Comparison of ENCODE assay signal across 15 mouse cellular contexts in the genomic region with DNA sequence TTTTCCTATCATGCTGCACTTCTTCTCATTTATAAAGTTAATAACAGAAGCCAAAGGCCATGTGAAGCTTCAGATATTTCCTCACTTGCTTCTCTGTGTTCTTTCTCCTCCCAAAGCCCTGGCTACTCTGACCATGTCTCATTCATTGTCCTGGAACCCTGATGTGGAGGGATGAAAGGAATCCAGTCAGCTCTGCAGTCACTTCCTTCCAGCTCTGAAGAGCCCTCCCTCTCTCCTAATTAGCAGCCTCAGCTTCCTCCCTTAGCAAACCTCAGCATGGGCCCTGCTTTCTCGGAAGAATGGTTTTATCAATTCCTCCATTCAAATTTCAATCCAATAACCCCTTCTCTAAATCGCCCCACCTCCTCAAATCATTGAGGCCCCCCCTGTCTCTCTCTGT. TPM values are rescaled to one million over a fixed set of nuclear protein-coding genes. Genes with fewer than 3 reads are reported as not detected.
DNase-seq lines count a peak whose midpoint lies in the region; ATAC-seq and TF ChIP-seq lines count a peak whose summit lies in the region.
"Had no signal": no experiment of that assay in that cellular context is flagged by ENCODE, and none has a peak within 500 bp of the region (broad histone marks: within the 10 kb centered on the region; RNA-seq: fewer than 3 reads in every experiment).

No protein-coding gene starts in this region.

- no peaks in the 10 kb centered on the region for H3K36me3 ChIP-seq in hindbrain, embryonic 10.5 days
- H3K36me3 ChIP-seq in hindbrain, embryonic 13.5 days: no peaks in the 10 kb centered on the region
- H3K36me3 ChIP-seq in limb, embryonic 12.5 days: no peaks in the 10 kb centered on the region

- peak overlapping the region; percentile 82 for H3K27ac ChIP-seq in hindbrain, embryonic 10.5 days
- H3K27ac ChIP-seq in hindbrain, embryonic 13.5 days: no peak overlapping the region
- peak overlapping the region; percentile 46; the same call in 1 of the 2 replicates for H3K27ac ChIP-seq in limb, embryonic 12.5 days
- H3K27ac ChIP-seq: macrophage had no signal

- TF ChIP-seq POLR2A in brain, embryonic 14.5 days (IDR thresholded peaks at IDR 0.05; ENCODE audit: borderline replicate concordance, extremely low read depth, insufficient read depth, insufficient read length, poor library complexity, severe bottlenecking): no peak

- no peak for TF ChIP-seq CTCF in brain, embryonic 14.5 days (IDR thresholded peaks at IDR 0.05; ENCODE audit: borderline replicate concordance, extremely low read depth, insufficient read depth, insufficient read length)

- H3K27me3 ChIP-seq in hindbrain, embryonic 10.5 days (ENCODE audit: insufficient read depth, poor library complexity, severe bottlenecking): no peaks in the 10 kb centered on the region
- H3K27me3 ChIP-seq in hindbrain, embryonic 13.5 days: no peaks in the 10 kb centered on the region
- H3K27me3 ChIP-seq in limb, embryonic 12.5 days: no peaks in the 10 kb centered on the region
- H3K27me3 ChIP-seq: CH12.LX, Patski had no signal

- H3K4me3 ChIP-seq in hindbrain, embryonic 10.5 days: no peak overlapping the region
- H3K4me3 ChIP-seq in hindbrain, embryonic 13.5 days: no peak overlapping the region
- no peak overlapping the region for H3K4me3 ChIP-seq in limb, embryonic 12.5 days (replicated peaks)

- no peak for DNase-seq in hindbrain, embryonic 10.5 days (ENCODE audit: low spot score)
- peak; percentile 73 for DNase-seq in Muller cell, postnatal 12 days (ENCODE audit: inconsistent ontology term)
- peak; percentile 70 for DNase-seq in brain, embryonic 14.5 days (ENCODE audit: low read depth)
- DNase-seq in left cerebral cortex, adult 9 months (ENCODE audit: low spot score in 2 of 2): no peak
- no peak for DNase-seq in right cerebral cortex, adult 18-20 months
- DNase-seq: cerebellum, adult 11 months; gastrocnemius, postnatal 14 days; kidney, postnatal 14 days; right cerebral cortex, postnatal 25 days had no signal

- no peak overlapping the region for H3K9ac ChIP-seq in hindbrain, embryonic 13.5 days
- no peak overlapping the region for H3K9ac ChIP-seq in limb, embryonic 12.5 days (replicated peaks)

- WGBS in hindbrain, embryonic 10.5 days: 18% methylated on average over 2 of the region's 2 CpGs
- WGBS in hindbrain, embryonic 13.5 days: 8% methylated on average over 2 of the region's 2 CpGs
- WGBS in limb, embryonic 12.5 days: 25% methylated on average over 2 of the region's 2 CpGs

- H3K9me3 ChIP-seq in hindbrain, embryonic 10.5 days: no peaks in the 10 kb centered on the region
- H3K9me3 ChIP-seq in hindbrain, embryonic 13.5 days: no peaks in the 10 kb centered on the region
- H3K9me3 ChIP-seq in limb, embryonic 12.5 days: no peaks in the 10 kb centered on the region

- no peak overlapping the region for H3K4me2 ChIP-seq in hindbrain, embryonic 13.5 days
- no peak overlapping the region for H3K4me2 ChIP-seq in limb, embryonic 12.5 days

- H3K4me1 ChIP-seq in hindbrain, embryonic 10.5 days (replicated peaks): peaks cover 42% of the 10 kb centered on the region
- H3K4me1 ChIP-seq in hindbrain, embryonic 13.5 days (replicated peaks): peaks cover 26% of the 10 kb centered on the region
- peaks cover 37% of the 10 kb centered on the region for H3K4me1 ChIP-seq in limb, embryonic 12.5 days (replicated peaks)

- no peak for ATAC-seq in hindbrain, embryonic 13.5 days (ENCODE audit: low FRiP score)
- no peak for ATAC-seq in limb, embryonic 12.5 days (ENCODE audit: insufficient number of reproducible peaks, insufficient read depth, low FRiP score, low TSS enrichment, low read depth)
- ATAC-seq: inflammation-experienced regulatory T-cells, adult 6 months; Patski had no signal

RNA-seq across cellular contexts. Expression of a gene that starts 56.1 kb away (rescaled TPM):
- polyA plus RNA-seq in hindbrain, embryonic 10.5 days (2016; fragmentation: Nextera tagmentation; extraction: Ambion mirVana): 46.9 and 54.5 TPM in 2 replicates
- polyA plus RNA-seq in hindbrain, embryonic 13.5 days (2015; fragmentation: Nextera tagmentation; extraction: Ambion mirVana): 30.8 and 31.0 TPM in 2 replicates
- 19.8 and 33.6 TPM in 2 replicates for polyA plus RNA-seq in brain, embryonic 14.5 days (2012; rRNA removed)
- 82.7 and 92.5 TPM in 2 replicates for polyA plus RNA-seq in limb, embryonic 12.5 days (2016; fragmentation: Nextera tagmentation; extraction: Ambion mirVana)
- polyA plus RNA-seq: inflammation-experienced regulatory T-cells, adult 6 months had no signal

Comparison
In these comparisons a context has a peak if more than half of its experiments do, and no peak if none do; other contexts are left out.
1. DNase-seq: peak in Muller cell, postnatal 12 days (single experiment) and brain, embryonic 14.5 days (single experiment); none in hindbrain, embryonic 10.5 days (single experiment), left cerebral cortex, adult 9 months (0 of 2) and right cerebral cortex, adult 18-20 months (single experiment).